Mouse (Mus musculus) stomach, embryonic 16.5 days (tissue): Measurements from ENCODE around the gene Slc17a8. TPM values are rescaled to one million over a fixed set of nuclear protein-coding genes. Genes with fewer than 3 reads are reported as not detected.

ENCODE experiments used
- ATAC-seq: fragments of 200-750 bp; cut with Nextera tagmentation; 2 replicates; pipeline ENCODE4 v1.8.0; 2017; ENCODE audit warnings: moderate number of reproducible peaks, moderate TSS enrichment; ENCODE audit not compliant: insufficient read depth, low FRiP score
- H3K27ac ChIP-seq: fragments of 300-500 bp; sonication (generic); 2 replicates; pipeline ENCODE4 v1.5.1; 2014; ENCODE audit warnings: low read length
- H3K27me3 ChIP-seq: fragments of 300-500 bp; sonication (generic); 2 replicates; pipeline ENCODE4 v1.6.1; 2014; ENCODE audit warnings: low read length, control low read depth, mixed read lengths; ENCODE audit not compliant: control insufficient read depth, insufficient read depth
- H3K36me3 ChIP-seq: fragments of 300-500 bp; sonication (generic); 2 replicates; pipeline ENCODE4 v1.6.1; 2014; ENCODE audit warnings: low read length; ENCODE audit not compliant: control insufficient read depth, insufficient read depth
- H3K4me1 ChIP-seq: fragments of 300-500 bp; sonication (generic); 2 replicates; pipeline ENCODE4 v1.6.1; 2014; ENCODE audit warnings: low read length, control low read depth, mixed read lengths; ENCODE audit not compliant: control insufficient read depth, insufficient read depth
- H3K4me2 ChIP-seq: fragments of 300-500 bp; sonication (generic); 2 replicates; pipeline ENCODE4 v1.6.1; 2014; ENCODE audit warnings: low read depth, low read length, mixed read lengths
- H3K4me3 ChIP-seq: fragments of 300-500 bp; sonication (generic); replicated peaks from 2 replicates; pipeline ENCODE4 v1.5.1; 2014; ENCODE audit warnings: mild to moderate bottlenecking, low read length
- H3K9ac ChIP-seq: fragments of 300-500 bp; sonication (generic); 2 replicates; pipeline ENCODE4 v1.6.1; 2014; ENCODE audit warnings: low read length
- H3K9me3 ChIP-seq: fragments of 300-500 bp; sonication (generic); replicated peaks from 2 replicates; pipeline ENCODE4 v1.6.1; 2016; ENCODE audit warnings: low read length, control low read depth; ENCODE audit not compliant: control insufficient read depth
- WGBS: fragments of 180-500 bp; shearing (Covaris S2); extraction: QIAGEN DNeasy Blood & Tissue Kit; methylation state at CpG from one replicate; pipeline ENCODE4 v1.1.7; 2014; 5-methylcytosine and 5-hydroxymethylcytosine counted together
- polyA plus RNA-seq: library from polyadenylated mRNA; unstranded; fragments of >200 nt; fragmentation: Nextera tagmentation; extraction: Ambion mirVana; gene quantifications from 2 replicates; pipeline ENCODE4 v1.2.1, GENCODE M21; 2015

Slc17a8 gene
- polyA plus RNA-seq, 1 experiment from 2014 or later, result 0.03 TPM

GRCm38 (mm10) chr10:89553015-89553414 is 68.0 kb downstream of the Slc17a8 start:
- Histone ChIP-seq H3K4me1 (0 out of 2 replicates have a peak, but pooled peaks cover under 1% of the 10 kb centered on the region), H3K9ac (no peak overlapping the region), H3K27me3 (no peaks in the 10 kb centered on the region), H3K9me3 (no peaks in the 10 kb centered on the region), H3K4me3 (no peak overlapping the region), H3K4me2 (no peak overlapping the region), H3K36me3 (no peaks in the 10 kb centered on the region), H3K27ac (no peak overlapping the region)
- 82% methylated on average over 5 of the region's 5 CpGs for WGBS
- ATAC-seq, result no peak

- ATAC-seq, result peak; percentile 73; the same call in 1 of the 2 replicates
- 0 out of 2 replicates have a peak, but pooled peaks cover 3% of the 10 kb centered on the region for H3K4me1 ChIP-seq
- no peak overlapping the region for H3K4me3 ChIP-seq
- no peak overlapping the region for H3K4me2 ChIP-seq
- H3K9ac ChIP-seq, result no peak overlapping the region
- H3K9me3 ChIP-seq, result no peaks in the 10 kb centered on the region
- H3K27ac ChIP-seq, result peak overlapping the region; percentile 64
- no peaks in the 10 kb centered on the region for H3K27me3 ChIP-seq
- no peaks in the 10 kb centered on the region for H3K36me3 ChIP-seq
- 75% methylated on average over 4 of the region's 4 CpGs for WGBS
These were observed 69.4 kb downstream of the Slc17a8 start for GRCm38 (mm10) chr10:89551657-89552056.

- H3K4me1 ChIP-seq, result 0 out of 2 replicates have a peak, but pooled peaks cover 3% of the 10 kb centered on the region
- no peaks in the 10 kb centered on the region for H3K36me3 ChIP-seq
- no peak overlapping the region for H3K27ac ChIP-seq
- H3K27me3 ChIP-seq, result no peaks in the 10 kb centered on the region
- H3K4me3 ChIP-seq, result no peak overlapping the region
- no peak overlapping the region for H3K9ac ChIP-seq
- WGBS, result 8% methylated on average over 6 of the region's 6 CpGs
- H3K9me3 ChIP-seq, result no peaks in the 10 kb centered on the region
- no peak for ATAC-seq
- H3K4me2 ChIP-seq, result no peak overlapping the region
These were observed 73.0 kb downstream of the Slc17a8 start for GRCm38 (mm10) chr10:89548028-89548427.

GRCm38 (mm10) chr10:89546989-89547388 is 74.1 kb downstream of the Slc17a8 start:
- no peak overlapping the region for H3K9ac ChIP-seq
- no peak for ATAC-seq
- H3K36me3 ChIP-seq, result no peaks in the 10 kb centered on the region
- 67% methylated on average over 2 of the region's 2 CpGs for WGBS
- H3K27me3 ChIP-seq, result no peaks in the 10 kb centered on the region
- no peak overlapping the region for H3K27ac ChIP-seq
- H3K4me2 ChIP-seq, result no peak overlapping the region
- 0 out of 2 replicates have a peak, but pooled peaks cover 3% of the 10 kb centered on the region for H3K4me1 ChIP-seq
- no peak overlapping the region for H3K4me3 ChIP-seq
- H3K9me3 ChIP-seq, result no peaks in the 10 kb centered on the region

GRCm38 (mm10) chr10:89543867-89544266 is 77.2 kb downstream of the Slc17a8 start:
- Histone ChIP-seq H3K4me3 (no peak overlapping the region), H3K9me3 (no peaks in the 10 kb centered on the region), H3K27ac (no peak overlapping the region), H3K36me3 (no peaks in the 10 kb centered on the region), H3K9ac (no peak overlapping the region), H3K4me2 (no peak overlapping the region), H3K4me1 (0 out of 2 replicates have a peak, but pooled peaks cover 3% of the 10 kb centered on the region), H3K27me3 (no peaks in the 10 kb centered on the region)
- ATAC-seq, result no peak
- WGBS, result 60% methylated on average over 6 of the region's 6 CpGs

GRCm38 (mm10) chr10:89542321-89542720 is 78.7 kb downstream of the Slc17a8 start:
- H3K27me3 ChIP-seq, result no peaks in the 10 kb centered on the region
- no peaks in the 10 kb centered on the region for H3K9me3 ChIP-seq
- ATAC-seq, result no peak
- 78% methylated on average over 3 of the region's 3 CpGs for WGBS
- H3K36me3 ChIP-seq, result no peaks in the 10 kb centered on the region
- no peak overlapping the region for H3K4me3 ChIP-seq
- no peak overlapping the region for H3K9ac ChIP-seq
- no peaks in the 10 kb centered on the region for H3K4me1 ChIP-seq
- no peak overlapping the region for H3K27ac ChIP-seq
- no peak overlapping the region for H3K4me2 ChIP-seq

GRCm38 (mm10) chr10:89532929-89533727 is 87.9 kb downstream of the Slc17a8 start, which contains the start of gene Nr1h4:
Gene Nr1h4 (minus strand): TSS chr10:89533585.
- H3K27me3 ChIP-seq, result no peaks in the 10 kb centered on the region
- no peaks in the 10 kb centered on the region for H3K36me3 ChIP-seq
- H3K4me3 ChIP-seq, result no peak within 1 kb of the TSS
- peak; percentile 38; the same call in 1 of the 2 replicates for ATAC-seq
- H3K9ac ChIP-seq, result no peak within 1 kb of the TSS
- no peaks in the 10 kb centered on the region for H3K9me3 ChIP-seq
- no peak within 1 kb of the TSS for H3K4me2 ChIP-seq
- WGBS, result 51% methylated on average over 17 of the region's 17 CpGs
- no peak within 1 kb of the TSS for H3K27ac ChIP-seq
- H3K4me1 ChIP-seq, result peaks cover 2% of the 10 kb centered on the region; the same call in 1 of the 2 replicates

GRCm38 (mm10) chr10:89532451-89532850 is 88.6 kb downstream of the Slc17a8 start:
- Histone ChIP-seq H3K4me3 (no peak overlapping the region), H3K27ac (no peak overlapping the region), H3K36me3 (no peaks in the 10 kb centered on the region), H3K9ac (no peak overlapping the region), H3K9me3 (no peaks in the 10 kb centered on the region), H3K4me1 (peaks cover 2% of the 10 kb centered on the region; the same call in 1 of the 2 replicates), H3K27me3 (no peaks in the 10 kb centered on the region), H3K4me2 (no peak overlapping the region)
- WGBS, result 77% methylated on average over 5 of the region's 5 CpGs
- ATAC-seq, result no peak

- H3K4me2 ChIP-seq, result no peak overlapping the region
- no peaks in the 10 kb centered on the region for H3K9me3 ChIP-seq
- 0 out of 2 replicates have a peak, but pooled peaks have one; percentile 39 for ATAC-seq
- H3K27me3 ChIP-seq, result no peaks in the 10 kb centered on the region
- 77% methylated on average over 2 of the region's 2 CpGs for WGBS
- no peak overlapping the region for H3K4me3 ChIP-seq
- H3K9ac ChIP-seq, result no peak overlapping the region
- H3K36me3 ChIP-seq, result no peaks in the 10 kb centered on the region
- H3K4me1 ChIP-seq, result peaks cover 2% of the 10 kb centered on the region; the same call in 1 of the 2 replicates
- no peak overlapping the region for H3K27ac ChIP-seq
These were observed 89.1 kb downstream of the Slc17a8 start for GRCm38 (mm10) chr10:89531976-89532375.
